ENCODE assay signal across 7 mouse cellular contexts in genomic region chr11:120518027-120518426, GRCm38 (mm10). TPM values are rescaled to one million over a fixed set of nuclear protein-coding genes. Genes with fewer than 3 reads are reported as not detected.
DNase-seq lines count a peak whose midpoint lies in the region; ATAC-seq lines count a peak whose summit lies in the region.

No protein-coding gene starts in this region.

- no peak for ATAC-seq in inflammation-experienced regulatory T-cells, adult 6 months

- peak; percentile 83 for DNase-seq in adipocyte (ENCODE audit: low spot score)
- DNase-seq in fibroblast of lung, adult 2 months (ENCODE audit: low read depth) = peak; percentile 81
- DNase-seq in layer of hippocampus, adult 11-12 months (ENCODE audit: low spot score) = peak; percentile 67
- peak; percentile 70 for DNase-seq in lung, postnatal 10 days
- no peak for DNase-seq in cerebellum, postnatal 25 days
- no peak for DNase-seq in adrenal gland, postnatal 4 days (ENCODE audit: low spot score in 2 of 2)

RNA-seq across cellular contexts. Expression of gene Gcgr, which starts 12.5 kb away (rescaled TPM):
- not detected for polyA plus RNA-seq in inflammation-experienced regulatory T-cells, adult 6 months (2017; shearing (Covaris generic))
- 1 to 10 TPM; 2.5 to 9.8 TPM for total RNA-seq in adrenal gland, postnatal 4 days (2021)

RNA-seq across cellular contexts. Expression of gene Slc25a10, which starts 26.4 kb away (rescaled TPM):
- 10 to 100 TPM; 12.4 to 14.3 (median 12.7) TPM for polyA plus RNA-seq in inflammation-experienced regulatory T-cells, adult 6 months (2017; shearing (Covaris generic))
- total RNA-seq in adrenal gland, postnatal 4 days (2021) = 100 to 1,000 TPM; 102 to 103 TPM

RNA-seq across cellular contexts. Expression of gene Mcrip1, which starts 31.5 kb away (rescaled TPM):
- 100 to 1,000 TPM in 2 of 3 experiments, 10 to 100 TPM in 1; 93.4 to 136 (median 107) TPM for polyA plus RNA-seq in inflammation-experienced regulatory T-cells, adult 6 months (2017; shearing (Covaris generic))
- 10 to 100 TPM; 80.6 to 84.2 TPM for total RNA-seq in adrenal gland, postnatal 4 days (2021)

RNA-seq across cellular contexts. Expression of gene Ppp1r27, which starts 32.9 kb away (rescaled TPM):
- not detected for polyA plus RNA-seq in inflammation-experienced regulatory T-cells, adult 6 months (2017; shearing (Covaris generic))
- total RNA-seq in adrenal gland, postnatal 4 days (2021) = 1 to 10 TPM; 1.3 to 5.6 TPM

RNA-seq across cellular contexts. Expression of gene Mrpl12, which starts 33.6 kb away (rescaled TPM):
- polyA plus RNA-seq in inflammation-experienced regulatory T-cells, adult 6 months (2017; shearing (Covaris generic)) = 10 to 100 TPM; 54.6 to 78.9 (median 73.0) TPM
- 100 to 1,000 TPM; 105 to 107 TPM for total RNA-seq in adrenal gland, postnatal 4 days (2021)

Comparison
In these comparisons a context has a peak if more than half of its experiments do, and no peak if none do; other contexts are left out.
1. DNase-seq: peak in adipocyte (single experiment), fibroblast of lung, adult 2 months (single experiment), layer of hippocampus, adult 11-12 months (single experiment) and lung, postnatal 10 days (single experiment); none in cerebellum, postnatal 25 days (0 of 2) and adrenal gland, postnatal 4 days (0 of 2).